ENCODE assay signal across 9 mouse cellular contexts in the genomic region with DNA sequence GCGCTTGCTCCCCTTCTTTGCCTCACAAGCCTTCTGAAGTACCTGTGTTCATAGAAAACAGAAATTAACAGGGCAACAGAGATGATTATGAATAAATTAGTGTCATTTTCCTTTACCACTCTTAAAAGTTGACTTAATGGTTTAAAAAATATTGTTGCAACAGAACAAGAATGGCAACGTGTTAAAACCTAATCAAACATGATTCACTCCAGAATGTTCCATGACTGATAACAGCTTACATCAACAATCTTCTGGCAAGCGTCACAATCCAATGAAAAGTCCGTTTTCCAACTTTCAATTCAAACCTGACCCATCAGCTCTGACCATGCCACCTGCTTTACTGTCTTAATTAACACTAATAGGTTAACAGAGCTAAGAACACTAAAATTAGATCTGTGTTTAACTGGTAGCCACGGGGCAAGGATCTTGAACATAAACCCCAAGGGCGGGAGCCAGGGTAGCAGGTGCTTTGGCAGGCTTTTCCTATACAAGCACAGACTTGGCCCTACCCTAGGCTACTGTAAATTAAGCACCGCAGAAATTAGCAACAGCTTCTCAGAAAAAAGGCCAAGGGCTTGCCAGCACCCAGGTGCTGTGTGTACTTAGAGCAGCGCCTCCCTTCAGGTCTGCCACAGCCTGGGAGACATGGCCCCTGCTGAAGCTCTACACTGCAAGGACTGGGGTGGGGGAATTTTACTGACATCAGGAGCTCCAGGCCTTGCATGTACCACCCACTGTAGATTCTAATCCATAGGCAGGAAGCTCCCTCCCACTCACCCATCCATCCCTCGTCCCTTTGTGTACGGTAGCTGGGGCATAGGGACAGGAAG. TPM values are rescaled to one million over a fixed set of nuclear protein-coding genes. Genes with fewer than 3 reads are reported as not detected.
A peak's percentile ranks its signal among the peaks of the same experiment; 100 is the strongest.
DNase-seq lines count a peak whose midpoint lies in the region; ATAC-seq lines count a peak whose summit lies in the region.
"Had no signal": no experiment of that assay in that cellular context is flagged by ENCODE, and none has a peak within 500 bp of the region (broad histone marks: within the 10 kb centered on the region; RNA-seq: fewer than 3 reads in every experiment).

No protein-coding gene starts in this region.

- H3K4me2 ChIP-seq in forebrain, embryonic 11.5 days (ENCODE audit: low read depth, low read length, severe bottlenecking) = no peak overlapping the region
- no peak overlapping the region for H3K4me2 ChIP-seq in midbrain, embryonic 12.5 days (replicated peaks)
- no peak overlapping the region for H3K4me2 ChIP-seq in midbrain, embryonic 15.5 days
- H3K4me2 ChIP-seq in stomach, embryonic 14.5 days (replicated peaks; ENCODE audit: low read depth, low read length) = no peak overlapping the region

- H3K9me3 ChIP-seq in forebrain, embryonic 10.5 days = no peaks in the 10 kb centered on the region
- no peaks in the 10 kb centered on the region for H3K9me3 ChIP-seq in forebrain, embryonic 11.5 days (ENCODE audit: control insufficient read depth, low read length)
- H3K9me3 ChIP-seq in midbrain, embryonic 12.5 days = no peaks in the 10 kb centered on the region
- H3K9me3 ChIP-seq in midbrain, embryonic 15.5 days = no peaks in the 10 kb centered on the region
- H3K9me3 ChIP-seq in stomach, embryonic 14.5 days (ENCODE audit: control insufficient read depth, low read depth, low read length) = no peaks in the 10 kb centered on the region

- H3K27me3 ChIP-seq in forebrain, embryonic 10.5 days (ENCODE audit: poor library complexity, severe bottlenecking) = no peaks in the 10 kb centered on the region
- no peaks in the 10 kb centered on the region for H3K27me3 ChIP-seq in forebrain, embryonic 11.5 days (ENCODE audit: control insufficient read depth, insufficient read depth, low read length)
- no peaks in the 10 kb centered on the region for H3K27me3 ChIP-seq in midbrain, embryonic 12.5 days
- H3K27me3 ChIP-seq in midbrain, embryonic 15.5 days (replicated peaks) = no peaks in the 10 kb centered on the region
- no peaks in the 10 kb centered on the region for H3K27me3 ChIP-seq in stomach, embryonic 14.5 days (ENCODE audit: control insufficient read depth, insufficient read depth, low read length)

- no peak overlapping the region for H3K4me3 ChIP-seq in forebrain, embryonic 10.5 days
- no peak overlapping the region for H3K4me3 ChIP-seq in forebrain, embryonic 11.5 days (ENCODE audit: low read depth, low read length)
- H3K4me3 ChIP-seq in midbrain, embryonic 12.5 days = no peak overlapping the region
- no peak overlapping the region for H3K4me3 ChIP-seq in midbrain, embryonic 15.5 days
- no peak overlapping the region for H3K4me3 ChIP-seq in stomach, embryonic 14.5 days (ENCODE audit: low read depth, low read length)

- 84% methylated on average over 10 of the region's 10 CpGs for WGBS in forebrain, embryonic 10.5 days
- WGBS in forebrain, embryonic 11.5 days = 82% methylated on average over 10 of the region's 10 CpGs
- 83% methylated on average over 10 of the region's 10 CpGs for WGBS in midbrain, embryonic 12.5 days
- 66% methylated on average over 10 of the region's 10 CpGs for WGBS in midbrain, embryonic 15.5 days
- 53% methylated on average over 10 of the region's 10 CpGs for WGBS in stomach, embryonic 14.5 days

- no peak for ATAC-seq in forebrain, embryonic 11.5 days (replicated peaks; ENCODE audit: low FRiP score)
- no peak for ATAC-seq in midbrain, embryonic 12.5 days (ENCODE audit: low FRiP score, low read depth)
- ATAC-seq in midbrain, embryonic 15.5 days (replicated peaks) = no peak
- peak; percentile 33 for ATAC-seq in inflammation-experienced regulatory T-cells, adult 6 months
- ATAC-seq in stomach, embryonic 14.5 days (ENCODE audit: insufficient number of reproducible peaks, insufficient read depth, low FRiP score, low read depth) = peak; percentile 28; the same call in 1 of the 2 replicates

- H3K36me3 ChIP-seq in forebrain, embryonic 10.5 days (replicated peaks) = no peaks in the 10 kb centered on the region
- no peaks in the 10 kb centered on the region for H3K36me3 ChIP-seq in forebrain, embryonic 11.5 days (ENCODE audit: control insufficient read depth, insufficient read depth, low read length)
- H3K36me3 ChIP-seq in midbrain, embryonic 12.5 days = no peaks in the 10 kb centered on the region
- no peaks in the 10 kb centered on the region for H3K36me3 ChIP-seq in midbrain, embryonic 15.5 days (replicated peaks)
- no peaks in the 10 kb centered on the region for H3K36me3 ChIP-seq in stomach, embryonic 14.5 days (ENCODE audit: control insufficient read depth, insufficient read depth, low read length)

- DNase-seq in forebrain, embryonic 10.5 days (ENCODE audit: extremely low spot score, low spot score) = no peak
- no peak for DNase-seq in forebrain, embryonic 11.5 days (ENCODE audit: low spot score)
- no peak for DNase-seq in kidney, postnatal 36 days
- DNase-seq in retina, postnatal 1 day = no peak
- DNase-seq: adrenal gland, adult 8-10 months had no signal

- peaks cover 38% of the 10 kb centered on the region for H3K4me1 ChIP-seq in forebrain, embryonic 10.5 days
- no peaks in the 10 kb centered on the region; the same call in 1 of the 2 replicates for H3K4me1 ChIP-seq in forebrain, embryonic 11.5 days (replicated peaks; ENCODE audit: control insufficient read depth, insufficient read depth, low read length)
- peaks cover 22% of the 10 kb centered on the region for H3K4me1 ChIP-seq in midbrain, embryonic 12.5 days
- H3K4me1 ChIP-seq in midbrain, embryonic 15.5 days = peaks cover 17% of the 10 kb centered on the region
- peaks cover 24% of the 10 kb centered on the region for H3K4me1 ChIP-seq in stomach, embryonic 14.5 days (ENCODE audit: control insufficient read depth, insufficient read depth, low read length)

- H3K9ac ChIP-seq in forebrain, embryonic 11.5 days (ENCODE audit: low read length) = no peak overlapping the region
- H3K9ac ChIP-seq in midbrain, embryonic 12.5 days (replicated peaks) = 0 out of 2 replicates have a peak overlapping the region, but pooled peaks have one; percentile 17
- H3K9ac ChIP-seq in midbrain, embryonic 15.5 days = no peak overlapping the region
- no peak overlapping the region for H3K9ac ChIP-seq in stomach, embryonic 14.5 days (replicated peaks; ENCODE audit: low read depth, low read length)

- H3K27ac ChIP-seq in forebrain, embryonic 10.5 days = peak overlapping the region; percentile 58
- no peak overlapping the region for H3K27ac ChIP-seq in forebrain, embryonic 11.5 days (ENCODE audit: low read depth, low read length)
- no peak overlapping the region; the same call in 1 of the 2 replicates for H3K27ac ChIP-seq in midbrain, embryonic 12.5 days (replicated peaks)
- H3K27ac ChIP-seq in midbrain, embryonic 15.5 days = no peak overlapping the region
- no peak overlapping the region; the same call in 1 of the 2 replicates for H3K27ac ChIP-seq in stomach, embryonic 14.5 days (ENCODE audit: low read length)

RNA-seq across cellular contexts. Expression of a gene that starts 12.4 kb away (rescaled TPM):
- 6.0 and 7.3 TPM in 2 replicates for polyA plus RNA-seq in forebrain, embryonic 10.5 days (2016; fragmentation: Nextera tagmentation; extraction: Ambion mirVana)
- polyA plus RNA-seq in forebrain, embryonic 11.5 days (2014; fragmentation: Nextera tagmentation; extraction: Ambion mirVana) = 17.5 and 19.2 TPM in 2 replicates
- polyA plus RNA-seq in midbrain, embryonic 12.5 days (2016; fragmentation: Nextera tagmentation; extraction: Ambion mirVana) = 12.7 and 12.9 TPM in 2 replicates
- polyA plus RNA-seq in midbrain, embryonic 15.5 days (2015; fragmentation: Nextera tagmentation; extraction: Ambion mirVana) = 28.3 and 31.8 TPM in 2 replicates
- 10 to 100 TPM in 1 of 3 experiments, 1 to 10 TPM in 2; 5.1 to 16.7 (median 5.2) TPM for polyA plus RNA-seq in inflammation-experienced regulatory T-cells, adult 6 months (2017; shearing (Covaris generic))
- 10.1 and 16.0 TPM in 2 replicates for polyA plus RNA-seq in stomach, embryonic 14.5 days (2014; fragmentation: Nextera tagmentation; extraction: Ambion mirVana)

Comparison
In these comparisons a context has a peak if more than half of its experiments do, and no peak if none do; other contexts are left out.
1. ATAC-seq: peak in inflammation-experienced regulatory T-cells, adult 6 months (single experiment) and stomach, embryonic 14.5 days (single experiment); none in forebrain, embryonic 11.5 days (single experiment), midbrain, embryonic 12.5 days (single experiment) and midbrain, embryonic 15.5 days (single experiment).